Mouse (Mus musculus): ENCODE data around the gene Pex11g. TPM values are rescaled to one million over a fixed set of nuclear protein-coding genes. Genes with fewer than 3 reads are reported as not detected.

Pex11g gene
- polyA plus RNA-seq, 1 experiment from 2014 or later, result 4.0 TPM

GRCm38 (mm10) chr8:3428426-3428825 lies 39.1 kb downstream of the Pex11g start:
- ATAC-seq (ENCODE audit: low FRiP score), result no peak
- Histone ChIP-seq H3K27me3 (replicated peaks) (no peaks in the 10 kb centered on the region), H3K4me2 (no peak overlapping the region), H3K9me3 (replicated peaks) (no peaks in the 10 kb centered on the region), H3K4me3 (replicated peaks) (no peak overlapping the region), H3K4me1 (no peaks in the 10 kb centered on the region), H3K27ac (replicated peaks) (no peak overlapping the region), H3K9ac (replicated peaks) (no peak overlapping the region), H3K36me3 (peaks cover 41% of the 10 kb centered on the region)
- WGBS, result 89% methylated on average over 2 of the region's 2 CpGs

GRCm38 (mm10) chr8:3426211-3426610 lies 41.3 kb downstream of the Pex11g start:
- Histone ChIP-seq H3K27ac (replicated peaks) (no peak overlapping the region), H3K4me3 (replicated peaks) (no peak overlapping the region), H3K9me3 (replicated peaks) (no peaks in the 10 kb centered on the region), H3K4me2 (no peak overlapping the region), H3K36me3 (peaks cover 21% of the 10 kb centered on the region), H3K4me1 (no peaks in the 10 kb centered on the region), H3K27me3 (replicated peaks) (no peaks in the 10 kb centered on the region), H3K9ac (replicated peaks) (no peak overlapping the region)
- 92% methylated on average over 3 of the region's 3 CpGs for WGBS
- ATAC-seq (ENCODE audit: low FRiP score), result no peak

- Histone ChIP-seq H3K9me3 (replicated peaks) (no peaks in the 10 kb centered on the region), H3K9ac (replicated peaks) (no peak overlapping the region), H3K4me2 (no peak overlapping the region), H3K27me3 (replicated peaks) (no peaks in the 10 kb centered on the region), H3K27ac (replicated peaks) (no peak overlapping the region), H3K36me3 (peaks cover 15% of the 10 kb centered on the region), H3K4me3 (replicated peaks) (no peak overlapping the region), H3K4me1 (0 out of 2 replicates have a peak, but pooled peaks cover 4% of the 10 kb centered on the region)
- 93% methylated on average over 5 of the region's 5 CpGs for WGBS
- no peak for ATAC-seq (ENCODE audit: low FRiP score)
These were observed 42.3 kb downstream of the Pex11g start for GRCm38 (mm10) chr8:3425217-3425616.

DNA sequence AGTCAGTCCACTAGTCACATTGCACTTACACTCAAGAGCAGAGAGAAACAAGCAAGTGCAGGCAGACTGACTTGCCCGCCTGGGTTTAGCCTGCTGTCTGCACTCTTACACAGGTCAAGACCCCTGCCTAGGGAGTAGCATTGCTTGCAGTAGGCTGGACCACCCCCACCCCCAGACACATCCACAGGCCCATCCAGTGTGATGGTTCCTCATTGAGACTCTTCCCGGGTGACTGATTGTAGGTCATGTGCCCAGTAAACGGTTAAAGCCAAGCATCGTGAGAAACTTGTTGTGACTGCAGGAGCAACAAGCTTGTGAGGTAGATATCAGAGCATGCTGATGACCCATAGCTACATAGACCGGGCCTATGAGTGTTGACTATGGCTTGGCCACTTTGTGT lies 46.0 kb downstream of the Pex11g start:
- Histone ChIP-seq H3K4me3 (replicated peaks) (no peak overlapping the region), H3K27me3 (replicated peaks) (no peaks in the 10 kb centered on the region), H3K4me2 (no peak overlapping the region), H3K9me3 (replicated peaks) (no peaks in the 10 kb centered on the region), H3K27ac (replicated peaks) (no peak overlapping the region), H3K9ac (replicated peaks) (no peak overlapping the region), H3K36me3 (no peaks in the 10 kb centered on the region), H3K4me1 (peaks cover 21% of the 10 kb centered on the region)
- ATAC-seq (ENCODE audit: low FRiP score), result no peak
- 85% methylated on average over 5 of the region's 5 CpGs for WGBS

DNA sequence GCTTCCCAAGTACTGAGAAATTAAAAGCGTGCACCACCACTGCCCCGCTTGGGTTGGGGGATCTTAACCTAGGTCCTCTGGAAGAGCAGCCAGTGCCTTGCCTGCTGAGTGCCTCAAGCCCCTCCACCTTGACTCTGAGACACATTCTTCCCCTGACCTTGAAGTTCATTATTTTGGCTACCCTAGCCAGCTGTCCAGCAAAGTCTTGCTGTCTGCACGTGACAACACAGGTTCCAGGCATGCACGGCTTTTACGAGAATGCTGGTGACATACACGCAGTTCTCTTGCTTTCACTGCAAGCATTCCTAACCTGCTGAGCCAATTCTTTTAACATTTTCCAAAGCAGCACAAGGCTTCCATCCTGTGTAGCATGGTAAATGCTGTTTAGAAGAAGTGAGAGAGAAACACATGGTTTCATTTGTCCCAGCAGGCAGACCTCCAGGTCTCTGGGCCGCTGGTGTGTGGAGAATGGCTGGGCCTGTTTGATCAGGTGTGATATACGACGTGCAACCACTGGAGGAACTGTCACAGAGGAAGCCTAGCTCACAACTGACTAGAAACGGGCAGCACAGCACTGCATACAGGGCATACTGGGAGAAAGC lies 47.3 kb downstream of the Pex11g start:
- Histone ChIP-seq H3K9ac (replicated peaks) (no peak overlapping the region), H3K4me3 (replicated peaks) (no peak overlapping the region), H3K4me2 (no peak overlapping the region), H3K27ac (replicated peaks) (no peak overlapping the region), H3K9me3 (replicated peaks) (no peaks in the 10 kb centered on the region), H3K27me3 (replicated peaks) (no peaks in the 10 kb centered on the region), H3K36me3 (no peaks in the 10 kb centered on the region), H3K4me1 (peaks cover 26% of the 10 kb centered on the region)
- 0 out of 2 replicates have a peak, but pooled peaks have one; percentile 33 for ATAC-seq (ENCODE audit: low FRiP score)
- WGBS, result 66% methylated on average over 10 of the region's 10 CpGs

DNA sequence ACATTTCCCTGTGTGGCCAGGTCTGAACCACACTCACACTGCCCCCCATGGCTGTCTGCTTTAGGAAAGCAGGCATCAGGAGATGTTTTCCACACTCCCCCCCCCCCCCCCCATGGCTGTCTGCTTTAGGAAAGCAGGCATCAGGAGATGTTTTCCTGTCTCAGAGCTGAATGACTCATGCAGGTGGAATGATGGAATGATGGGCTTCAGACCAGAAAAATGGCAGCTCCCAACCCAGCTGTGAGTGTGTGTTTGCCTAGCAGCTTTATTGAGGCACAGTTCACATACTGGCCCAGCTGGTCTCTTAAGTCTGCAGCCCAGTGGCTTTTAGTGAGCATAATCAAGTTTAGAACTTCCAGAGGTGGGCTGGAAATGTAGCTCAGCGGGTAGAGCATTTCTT lies 49.4 kb downstream of the Pex11g start:
- Histone ChIP-seq H3K9ac (replicated peaks) (no peak overlapping the region), H3K4me3 (replicated peaks) (no peak overlapping the region), H3K4me2 (no peak overlapping the region), H3K4me1 (peaks cover 37% of the 10 kb centered on the region), H3K27ac (replicated peaks) (no peak overlapping the region), H3K9me3 (replicated peaks) (no peaks in the 10 kb centered on the region), H3K36me3 (no peaks in the 10 kb centered on the region), H3K27me3 (replicated peaks) (no peaks in the 10 kb centered on the region)
- 78% methylated on average over 1 of the region's 1 CpGs for WGBS
- no peak for ATAC-seq (ENCODE audit: low FRiP score)

DNA sequence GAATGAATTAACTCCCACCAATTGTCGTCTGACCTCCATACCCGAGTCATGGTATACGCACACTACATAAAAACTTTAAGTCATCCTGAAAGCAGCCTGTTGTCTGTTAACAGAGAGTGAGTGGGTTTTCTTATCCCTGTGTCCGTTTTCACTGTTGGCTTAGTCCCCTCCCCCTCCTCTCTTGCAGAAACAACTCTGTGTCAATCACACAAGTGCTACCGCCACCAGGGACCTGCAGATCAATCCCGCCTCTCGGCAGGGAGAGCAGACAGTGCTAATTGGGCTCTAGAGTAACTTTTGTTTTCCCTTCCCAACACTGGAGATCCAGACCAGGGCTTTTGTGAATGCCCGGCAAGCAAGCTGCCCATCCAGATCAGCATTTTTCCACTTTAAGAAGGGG lies 50.0 kb downstream of the Pex11g start:
- no peaks in the 10 kb centered on the region for H3K9me3 ChIP-seq (replicated peaks)
- H3K27me3 ChIP-seq (replicated peaks), result no peaks in the 10 kb centered on the region
- no peak overlapping the region for H3K9ac ChIP-seq (replicated peaks)
- H3K4me3 ChIP-seq (replicated peaks), result no peak overlapping the region
- WGBS, result 7% methylated on average over 8 of the region's 8 CpGs
- H3K27ac ChIP-seq (replicated peaks), result no peak overlapping the region
- no peak overlapping the region for H3K4me2 ChIP-seq
- peaks cover 37% of the 10 kb centered on the region for H3K4me1 ChIP-seq
- ATAC-seq (ENCODE audit: low FRiP score), result no peak
- no peaks in the 10 kb centered on the region for H3K36me3 ChIP-seq

DNA sequence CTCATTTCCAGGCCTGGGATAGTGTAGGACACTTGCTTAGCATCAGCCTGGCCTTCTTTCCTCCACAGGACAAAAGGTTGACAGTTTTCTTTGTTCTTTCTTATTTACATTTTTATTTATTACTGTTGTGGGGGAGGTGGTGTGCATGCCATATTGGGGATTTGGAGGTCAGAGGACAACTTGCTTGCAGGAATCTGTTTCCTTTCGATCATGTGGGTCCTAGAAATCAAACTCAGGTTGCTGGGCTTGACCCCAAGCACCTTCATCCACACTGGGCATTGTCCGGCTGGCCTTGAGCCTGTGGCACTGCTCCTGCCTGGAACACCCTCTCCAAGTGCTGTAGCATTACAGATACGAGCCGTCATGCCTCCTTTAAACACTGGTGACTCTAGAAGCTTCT lies 50.6 kb downstream of the Pex11g start:
- H3K4me1 ChIP-seq, result peaks cover 37% of the 10 kb centered on the region
- H3K9ac ChIP-seq (replicated peaks), result no peak overlapping the region
- H3K9me3 ChIP-seq (replicated peaks), result no peaks in the 10 kb centered on the region
- H3K36me3 ChIP-seq, result no peaks in the 10 kb centered on the region
- WGBS, result 11% methylated on average over 4 of the region's 4 CpGs
- no peak overlapping the region for H3K4me3 ChIP-seq (replicated peaks)
- ATAC-seq (ENCODE audit: low FRiP score), result no peak
- no peak overlapping the region for H3K27ac ChIP-seq (replicated peaks)
- H3K4me2 ChIP-seq, result no peak overlapping the region
- H3K27me3 ChIP-seq (replicated peaks), result no peaks in the 10 kb centered on the region

- H3K4me2 ChIP-seq, result no peak overlapping the region
- ATAC-seq (ENCODE audit: low FRiP score), result no peak
- H3K27ac ChIP-seq (replicated peaks), result no peak overlapping the region
- no peaks in the 10 kb centered on the region for H3K9me3 ChIP-seq (replicated peaks)
- H3K27me3 ChIP-seq (replicated peaks), result no peaks in the 10 kb centered on the region
- no peaks in the 10 kb centered on the region for H3K36me3 ChIP-seq
- peaks cover 37% of the 10 kb centered on the region for H3K4me1 ChIP-seq
- 77% methylated on average over 6 of the region's 6 CpGs for whole genome bisulfite sequencing
- no peak overlapping the region for H3K4me3 ChIP-seq (replicated peaks)
- no peak overlapping the region for H3K9ac ChIP-seq (replicated peaks)
These were observed 51.8 kb downstream of the Pex11g start for GRCm38 (mm10) chr8:3415661-3416060.

DNA sequence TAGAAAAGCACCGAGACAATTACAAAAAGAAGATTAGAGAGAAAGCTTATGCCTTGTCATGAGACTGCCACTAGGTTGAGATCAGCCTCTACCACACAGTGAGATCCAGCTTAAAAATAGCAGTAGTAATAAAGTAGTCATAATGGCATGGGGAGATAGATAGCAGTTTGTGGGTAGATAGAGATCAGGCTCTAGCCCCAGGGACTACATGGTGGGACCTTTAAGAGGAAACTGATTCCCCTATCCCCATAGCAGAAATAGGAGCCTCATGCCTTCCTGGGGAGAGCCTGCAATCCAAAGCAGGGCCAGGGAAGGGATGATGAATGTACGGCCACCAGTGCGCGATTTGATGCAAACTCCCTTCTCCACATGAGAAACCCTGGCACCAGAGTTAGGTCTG lies 52.2 kb downstream of the Pex11g start:
- Histone ChIP-seq H3K27me3 (replicated peaks) (no peaks in the 10 kb centered on the region), H3K4me3 (replicated peaks) (no peak overlapping the region), H3K4me2 (no peak overlapping the region), H3K27ac (replicated peaks) (no peak overlapping the region), H3K9me3 (replicated peaks) (no peaks in the 10 kb centered on the region), H3K36me3 (no peaks in the 10 kb centered on the region), H3K9ac (replicated peaks) (no peak overlapping the region), H3K4me1 (peaks cover 34% of the 10 kb centered on the region)
- ATAC-seq (ENCODE audit: low FRiP score), result no peak
- 52% methylated on average over 4 of the region's 4 CpGs for WGBS

- Histone ChIP-seq H3K36me3 (no peaks in the 10 kb centered on the region), H3K27ac (replicated peaks) (no peak overlapping the region), H3K4me2 (no peak overlapping the region), H3K4me1 (peaks cover 34% of the 10 kb centered on the region), H3K4me3 (replicated peaks) (no peak overlapping the region), H3K27me3 (replicated peaks) (no peaks in the 10 kb centered on the region), H3K9ac (replicated peaks) (no peak overlapping the region), H3K9me3 (replicated peaks) (no peaks in the 10 kb centered on the region)
- WGBS, result 41% methylated on average over 6 of the region's 6 CpGs
- ATAC-seq (ENCODE audit: low FRiP score), result no peak
These were observed 52.8 kb downstream of the Pex11g start for GRCm38 (mm10) chr8:3414639-3415190.

DNA sequence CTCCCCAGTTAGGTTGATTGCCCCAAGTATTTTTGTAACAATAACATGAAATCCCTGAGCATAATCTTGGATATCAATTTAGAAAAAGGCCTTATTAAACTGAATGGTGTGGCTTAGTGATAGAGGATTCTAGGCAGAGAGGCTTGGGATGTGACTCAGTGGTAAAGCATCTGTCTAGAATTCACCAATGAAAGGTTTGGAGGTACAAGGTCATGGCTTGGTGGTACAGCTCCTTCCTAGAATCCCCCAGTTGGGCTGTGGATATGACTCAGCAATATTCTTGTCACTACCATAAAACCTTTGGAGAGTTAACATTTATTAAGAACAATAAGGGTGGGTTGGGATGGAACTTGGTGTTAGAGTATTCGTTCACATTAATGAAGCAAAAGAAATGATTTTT lies 54.7 kb downstream of the Pex11g start:
- no peak for ATAC-seq (ENCODE audit: low FRiP score)
- H3K4me2 ChIP-seq, result no peak overlapping the region
- no peak overlapping the region for H3K4me3 ChIP-seq (replicated peaks)
- H3K9ac ChIP-seq (replicated peaks), result no peak overlapping the region
- H3K9me3 ChIP-seq (replicated peaks), result no peaks in the 10 kb centered on the region
- H3K27me3 ChIP-seq (replicated peaks), result no peaks in the 10 kb centered on the region
- WGBS, result 97% methylated on average over 1 of the region's 1 CpGs
- H3K27ac ChIP-seq (replicated peaks), result no peak overlapping the region
- no peaks in the 10 kb centered on the region for H3K36me3 ChIP-seq
- peaks cover 28% of the 10 kb centered on the region for H3K4me1 ChIP-seq

All from neural tube, embryonic 15.5 days (tissue).